In the genomic region with DNA sequence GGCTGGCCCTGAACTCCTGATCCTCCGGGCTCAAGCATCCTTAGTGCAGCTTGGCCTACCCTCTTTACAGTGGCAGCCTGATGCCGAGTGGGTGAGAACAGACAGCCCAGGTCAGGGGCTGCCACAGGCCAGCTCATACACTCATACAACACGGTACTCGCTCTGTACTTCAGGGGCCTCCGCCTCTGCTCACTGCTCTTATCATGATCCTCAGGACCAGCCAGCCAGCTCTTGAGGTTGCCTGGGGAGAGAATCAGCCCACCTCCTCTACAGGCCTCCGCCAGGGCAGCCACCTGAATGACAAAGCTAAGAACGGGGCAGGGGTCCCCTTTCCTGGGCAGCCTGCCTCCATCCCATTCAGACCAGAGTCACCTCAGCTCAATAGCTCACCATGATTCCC, we compare ENCODE assay signal across 12 mouse cellular contexts. TPM values are rescaled to one million over a fixed set of nuclear protein-coding genes. Genes with fewer than 3 reads are reported as not detected.
A peak's percentile ranks its signal among the peaks of the same experiment; 100 is the strongest.
DNase-seq lines count a peak whose midpoint lies in the region; ATAC-seq and TF ChIP-seq lines count a peak whose summit lies in the region.
"Had no signal": no experiment of that assay in that cellular context is flagged by ENCODE, and none has a peak within 500 bp of the region (broad histone marks: within the 10 kb centered on the region; RNA-seq: fewer than 3 reads in every experiment).

No protein-coding gene starts in this region.

- H3K27me3 ChIP-seq in heart, embryonic 13.5 days (replicated peaks): no peaks in the 10 kb centered on the region
- H3K27me3 ChIP-seq in lung, embryonic 16.5 days (ENCODE audit: control insufficient read depth, insufficient read depth, low read depth, low read length): no peaks in the 10 kb centered on the region
- H3K27me3 ChIP-seq: CH12.LX had no signal

- no peak for DNase-seq in heart, postnatal 14 days
- DNase-seq in lung, postnatal 25 days (ENCODE audit: low spot score): no peak
- DNase-seq in ovary, postnatal 36 days (ENCODE audit: low spot score): no peak
- no peak for DNase-seq in right cerebral cortex, adult 2 months (ENCODE audit: low spot score in 2 of 2)
- DNase-seq: retina, postnatal 1 day; thymus, postnatal 36 days had no signal

- H3K4me2 ChIP-seq in heart, embryonic 13.5 days: peak overlapping the region; percentile 1; the same call in 1 of the 2 replicates
- H3K4me2 ChIP-seq in lung, embryonic 16.5 days (ENCODE audit: low read depth, low read length): no peak overlapping the region

- no peak overlapping the region for H3K4me3 ChIP-seq in heart, embryonic 13.5 days
- no peak overlapping the region for H3K4me3 ChIP-seq in lung, embryonic 16.5 days (ENCODE audit: low read length)
- no peak overlapping the region for H3K4me3 ChIP-seq in embryonic fibroblast, embryonic 13.5 days (ENCODE audit: insufficient read depth, low read length)

- peak overlapping the region; percentile 79; the same call in 1 of the 2 replicates for H3K27ac ChIP-seq in heart, embryonic 13.5 days (replicated peaks)
- peak overlapping the region; percentile 77 for H3K27ac ChIP-seq in lung, embryonic 16.5 days (ENCODE audit: low read length)
- H3K27ac ChIP-seq in embryonic fibroblast, embryonic 13.5 days (ENCODE audit: insufficient read depth, low read length): peak overlapping the region; percentile 23; the same call in 1 of the 2 replicates
- H3K27ac ChIP-seq: kidney, postnatal 0 days had no signal

- no peak for TF ChIP-seq CTCF in embryonic fibroblast, embryonic 13.5 days (IDR thresholded peaks at IDR 0.05; ENCODE audit: borderline replicate concordance, insufficient read depth, low read length)

- WGBS in heart, embryonic 13.5 days: 48% methylated on average over 7 of the region's 7 CpGs
- 60% methylated on average over 7 of the region's 7 CpGs for WGBS in lung, embryonic 16.5 days

- no peak for TF ChIP-seq POLR2A in embryonic fibroblast, embryonic 13.5 days (IDR thresholded peaks at IDR 0.05; ENCODE audit: low read depth, low read length)

- no peak for ATAC-seq in heart, embryonic 13.5 days (ENCODE audit: extremely low read depth, insufficient number of reproducible peaks, low FRiP score, low TSS enrichment)
- no peak for ATAC-seq in lung, embryonic 16.5 days (ENCODE audit: low read depth)
- ATAC-seq in megakaryocyte-erythroid progenitor cell, adult 5-6 weeks (replicated peaks; ENCODE audit: low FRiP score, low TSS enrichment, poor library complexity, severe bottlenecking): peak; percentile 55

- peak overlapping the region; percentile 55 for H3K9ac ChIP-seq in heart, embryonic 13.5 days
- H3K9ac ChIP-seq in lung, embryonic 16.5 days (ENCODE audit: low read length): peak overlapping the region; percentile 20; the same call in 1 of the 2 replicates

- H3K9me3 ChIP-seq in heart, embryonic 13.5 days: no peaks in the 10 kb centered on the region
- H3K9me3 ChIP-seq in lung, embryonic 16.5 days (ENCODE audit: control insufficient read depth, low read length): no peaks in the 10 kb centered on the region

- intact Hi-C loops in heart, postnatal 14 days (cut with DNase I): no loop called here

- H3K36me3 ChIP-seq in heart, embryonic 13.5 days: peaks cover 53% of the 10 kb centered on the region
- peaks cover 24% of the 10 kb centered on the region for H3K36me3 ChIP-seq in lung, embryonic 16.5 days (ENCODE audit: control insufficient read depth, insufficient read depth, low read length)

- H3K4me1 ChIP-seq in heart, embryonic 13.5 days: peaks cover 94% of the 10 kb centered on the region
- H3K4me1 ChIP-seq in lung, embryonic 16.5 days (replicated peaks; ENCODE audit: control insufficient read depth, insufficient read depth, low read length): peaks cover 59% of the 10 kb centered on the region
- H3K4me1 ChIP-seq in embryonic fibroblast, embryonic 13.5 days (ENCODE audit: control insufficient read depth, insufficient read depth, low read length): peaks cover 5% of the 10 kb centered on the region

RNA-seq across cellular contexts. Expression of a gene that starts 50.6 kb away (rescaled TPM):
- 1.1 and 1.6 TPM in 2 replicates for polyA plus RNA-seq in heart, embryonic 13.5 days (2015; fragmentation: Nextera tagmentation; extraction: Ambion mirVana)
- total RNA-seq in heart, postnatal 14 days (2021): under 1 TPM; 0.39 to 0.60 TPM
- polyA plus RNA-seq in lung, embryonic 16.5 days (2015; fragmentation: Nextera tagmentation; extraction: Ambion mirVana): 6.7 and 6.8 TPM in 2 replicates
- polyA plus RNA-seq in embryonic fibroblast, embryonic 13.5 days (2011; ENCODE audit: insufficient read length, low read depth, missing spikeins): 1.2 and 7.7 TPM in 2 replicates
- not detected in 2 replicates for total RNA-seq in megakaryocyte-erythroid progenitor cell, adult 5-6 weeks (2014; fragmentation: Nextera tagmentation)
- not detected in 2 replicates for total RNA-seq in megakaryocyte-erythroid progenitor cell, adult 5-6 weeks (2017)

Comparison
In these comparisons a context has a peak if more than half of its experiments do, and no peak if none do; other contexts are left out.
1. H3K27ac ChIP-seq: peak in every context shown above with its lines; median percentile 79 in heart, embryonic 13.5 days; 77 in lung, embryonic 16.5 days; 23 in embryonic fibroblast, embryonic 13.5 days.